Mouse (Mus musculus) intestine, embryonic 15.5 days (tissue): Measurements from ENCODE around the gene Zfyve28. TPM values are rescaled to one million over a fixed set of nuclear protein-coding genes. Genes with fewer than 3 reads are reported as not detected.

Experiments
- ATAC-seq: fragments of 200-750 bp; cut with Nextera tagmentation; 2 replicates; pipeline ENCODE4 v1.8.0; 2017; ENCODE audit warnings: moderate TSS enrichment, moderate library complexity
- H3K27ac ChIP-seq: fragments of 300-500 bp; sonication (generic); 2 replicates; pipeline ENCODE4 v1.5.1; 2015; ENCODE audit warnings: mild to moderate bottlenecking, inconsistent platforms
- H3K27me3 ChIP-seq: fragments of 300-500 bp; sonication (generic); replicated peaks from 2 replicates; pipeline ENCODE4 v1.6.1; 2015; ENCODE audit warnings: inconsistent platforms
- H3K36me3 ChIP-seq: fragments of 300-500 bp; sonication (generic); 2 replicates; pipeline ENCODE4 v1.6.1; 2015; ENCODE audit warnings: inconsistent platforms
- H3K4me1 ChIP-seq: fragments of 300-500 bp; sonication (generic); replicated peaks from 2 replicates; pipeline ENCODE4 v1.6.1; 2015; ENCODE audit warnings: inconsistent platforms
- H3K4me2 ChIP-seq: fragments of 300-500 bp; sonication (generic); replicated peaks from 2 replicates; pipeline ENCODE4 v1.6.1; 2015; ENCODE audit warnings: mild to moderate bottlenecking, inconsistent platforms
- H3K4me3 ChIP-seq: fragments of 300-500 bp; sonication (generic); replicated peaks from 2 replicates; pipeline ENCODE4 v1.5.1; 2015; ENCODE audit warnings: inconsistent platforms
- H3K9ac ChIP-seq: fragments of 300-500 bp; sonication (generic); 2 replicates; pipeline ENCODE4 v1.6.1; 2015; ENCODE audit warnings: inconsistent platforms
- H3K9me3 ChIP-seq: fragments of 300-500 bp; sonication (generic); 2 replicates; pipeline ENCODE4 v1.6.1; 2016; ENCODE audit warnings: inconsistent platforms
- WGBS: fragments of 180-500 bp; shearing (Covaris S2); methylation state at CpG from one replicate; pipeline ENCODE4 v1.1.7; 2015; 5-methylcytosine and 5-hydroxymethylcytosine counted together
- polyA plus RNA-seq: library from polyadenylated mRNA; unstranded; fragments of >200 nt; fragmentation: Nextera tagmentation; extraction: Ambion mirVana; gene quantifications from 2 replicates; pipeline ENCODE4 v1.2.1, GENCODE M21; 2015

Zfyve28 gene
- polyA plus RNA-seq, 1 experiment from 2014 or later = 0.65 TPM

DNA sequence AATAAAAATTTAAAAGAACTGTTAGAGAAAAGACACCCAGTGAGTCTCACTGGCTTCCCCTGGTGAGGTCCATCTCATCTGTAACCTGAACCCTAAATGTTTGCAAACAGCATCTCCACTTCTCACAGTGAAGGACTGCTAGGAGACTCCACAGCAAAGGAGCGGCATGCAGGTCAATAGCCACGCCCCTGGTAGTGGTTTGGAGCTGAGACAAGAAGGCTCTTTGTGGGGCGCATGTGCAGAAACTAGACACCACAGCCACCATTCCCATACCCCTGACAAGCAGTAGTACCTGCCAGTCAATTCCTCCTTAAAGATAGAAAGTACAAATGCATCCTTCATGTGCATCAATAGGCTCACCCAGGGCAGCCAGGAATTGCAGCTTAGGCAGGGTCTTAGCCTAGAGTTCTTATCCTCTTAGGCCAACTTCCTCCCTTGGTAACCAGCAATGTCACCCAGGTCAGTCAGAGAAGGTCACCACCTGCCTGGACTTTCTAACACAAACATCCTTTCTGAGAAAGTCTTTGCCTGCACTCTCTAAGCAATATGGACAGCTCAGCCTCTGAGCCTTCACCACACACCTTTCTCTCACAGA, 4.0 kb downstream of the Zfyve28 start:
- Histone ChIP-seq H3K27me3 (peaks cover 39% of the 10 kb centered on the region), H3K4me3 (no peak overlapping the region), H3K9me3 (no peaks in the 10 kb centered on the region), H3K36me3 (no peaks in the 10 kb centered on the region), H3K27ac (no peak overlapping the region), H3K4me2 (no peak overlapping the region), H3K4me1 (peaks cover 22% of the 10 kb centered on the region), H3K9ac (no peak overlapping the region)
- no peak for ATAC-seq
- WGBS = 51% methylated on average over 3 of the region's 3 CpGs

DNA sequence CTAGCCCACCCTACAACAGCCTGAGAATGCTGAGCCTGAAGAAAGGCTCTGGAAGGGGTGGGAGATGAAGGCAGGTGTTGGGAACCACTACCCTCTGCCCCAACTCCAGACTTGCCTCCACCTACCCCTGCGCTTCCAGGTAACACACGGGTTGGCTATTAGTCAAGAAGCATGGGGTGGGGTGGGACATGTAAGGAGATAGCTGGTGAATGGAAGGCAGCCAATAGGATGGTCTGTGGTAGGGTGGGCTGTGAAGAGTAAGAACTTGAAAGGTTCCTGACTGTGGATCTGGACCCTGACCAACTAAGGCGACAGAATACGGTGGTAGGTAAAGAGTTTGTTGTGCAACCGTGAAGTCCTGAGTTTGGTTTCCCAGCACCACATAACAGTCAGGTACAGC, 4.9 kb downstream of the Zfyve28 start:
- no peaks in the 10 kb centered on the region for H3K36me3 ChIP-seq
- H3K27ac ChIP-seq = no peak overlapping the region
- H3K9ac ChIP-seq = no peak overlapping the region
- H3K4me1 ChIP-seq = peaks cover 18% of the 10 kb centered on the region
- ATAC-seq = no peak
- H3K4me3 ChIP-seq = no peak overlapping the region
- no peaks in the 10 kb centered on the region for H3K9me3 ChIP-seq
- WGBS = 82% methylated on average over 5 of the region's 5 CpGs
- H3K27me3 ChIP-seq = peaks cover 31% of the 10 kb centered on the region
- no peak overlapping the region for H3K4me2 ChIP-seq

DNA sequence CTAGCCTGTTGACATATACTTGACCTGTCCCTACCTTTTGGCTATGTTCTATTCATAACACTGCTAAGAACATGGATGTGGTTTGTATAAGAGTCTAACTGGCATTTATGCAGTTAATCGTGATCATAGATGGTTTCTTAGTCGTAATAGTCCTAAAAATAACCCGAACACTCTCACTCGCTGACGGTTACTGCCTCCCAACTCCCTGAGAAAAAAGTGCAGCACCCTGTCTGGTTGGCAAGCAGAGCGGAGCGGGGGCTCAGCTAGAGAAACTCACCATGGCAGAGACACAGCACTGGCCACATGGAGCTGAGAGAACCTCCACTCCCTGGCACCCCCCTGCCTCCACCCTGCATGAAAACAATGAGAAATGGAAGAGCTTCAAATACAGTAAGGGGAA, 7.3 kb downstream of the Zfyve28 start:
- ATAC-seq = no peak
- no peaks in the 10 kb centered on the region for H3K36me3 ChIP-seq
- no peaks in the 10 kb centered on the region for H3K9me3 ChIP-seq
- WGBS = 59% methylated on average over 7 of the region's 7 CpGs
- peaks cover 8% of the 10 kb centered on the region; the same call in 1 of the 2 replicates for H3K27me3 ChIP-seq
- H3K4me3 ChIP-seq = no peak overlapping the region
- no peaks in the 10 kb centered on the region for H3K4me1 ChIP-seq
- H3K4me2 ChIP-seq = no peak overlapping the region
- no peak overlapping the region for H3K9ac ChIP-seq
- no peak overlapping the region for H3K27ac ChIP-seq

DNA sequence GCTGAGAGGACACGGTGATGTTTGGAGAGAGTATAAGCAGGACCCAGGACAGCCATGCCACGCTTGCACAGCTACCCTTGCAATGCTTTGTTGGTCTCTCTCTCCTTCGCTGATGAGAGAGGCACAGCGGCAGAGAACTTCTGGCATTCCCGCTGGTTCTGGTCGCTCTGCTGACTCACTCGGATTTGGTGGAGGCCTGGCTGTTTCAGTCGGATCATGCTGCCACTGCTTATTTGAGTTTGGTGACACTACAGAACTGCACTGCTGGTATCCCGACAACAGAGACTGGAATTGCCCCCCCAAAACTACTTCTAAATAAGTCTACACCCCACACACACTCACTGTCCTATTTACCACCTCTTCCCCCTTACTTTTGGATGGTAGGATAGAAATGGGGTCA, 9.0 kb downstream of the Zfyve28 start:
- Histone ChIP-seq H3K9me3 (no peaks in the 10 kb centered on the region), H3K27me3 (no peaks in the 10 kb centered on the region; the same call in 1 of the 2 replicates), H3K4me1 (no peaks in the 10 kb centered on the region), H3K9ac (no peak overlapping the region), H3K4me2 (no peak overlapping the region), H3K4me3 (no peak overlapping the region), H3K36me3 (no peaks in the 10 kb centered on the region), H3K27ac (no peak overlapping the region)
- WGBS = 86% methylated on average over 9 of the region's 9 CpGs
- no peak for ATAC-seq

- no peak for ATAC-seq
- no peak overlapping the region for H3K27ac ChIP-seq
- no peaks in the 10 kb centered on the region for H3K36me3 ChIP-seq
- no peaks in the 10 kb centered on the region for H3K9me3 ChIP-seq
- H3K9ac ChIP-seq = no peak overlapping the region
- WGBS = 63% methylated on average over 4 of the region's 4 CpGs
- no peak overlapping the region for H3K4me3 ChIP-seq
- no peaks in the 10 kb centered on the region for H3K4me1 ChIP-seq
- no peaks in the 10 kb centered on the region for H3K27me3 ChIP-seq
- no peak overlapping the region for H3K4me2 ChIP-seq
Observed at GRCm38 (mm10) chr5:34278058-34278457, 10.2 kb downstream of the Zfyve28 start.

DNA sequence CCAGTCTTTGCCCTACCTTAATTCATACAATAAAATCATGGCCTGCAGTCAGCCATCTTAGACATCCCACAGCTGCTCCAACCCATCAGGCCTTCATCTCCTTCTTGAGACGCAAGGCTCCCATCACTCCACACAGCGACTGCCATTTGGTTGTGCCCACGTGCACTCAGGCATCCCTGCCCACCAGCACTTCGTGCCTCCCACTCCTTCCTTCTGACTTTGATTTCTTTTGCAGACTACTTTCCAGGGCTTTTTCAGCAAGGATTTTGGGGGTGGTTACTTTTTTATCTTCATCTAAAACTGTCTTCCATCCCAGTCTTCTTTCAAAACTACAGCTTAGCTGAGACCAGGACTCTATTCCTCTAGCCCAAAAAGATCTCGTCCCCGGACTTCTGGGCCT, 11.5 kb downstream of the Zfyve28 start:
- Histone ChIP-seq H3K27me3 (no peaks in the 10 kb centered on the region), H3K4me2 (no peak overlapping the region), H3K4me3 (no peak overlapping the region), H3K9me3 (no peaks in the 10 kb centered on the region), H3K9ac (no peak overlapping the region), H3K36me3 (no peaks in the 10 kb centered on the region), H3K27ac (no peak overlapping the region), H3K4me1 (no peaks in the 10 kb centered on the region)
- no peak for ATAC-seq
- 66% methylated on average over 6 of the region's 6 CpGs for WGBS

DNA sequence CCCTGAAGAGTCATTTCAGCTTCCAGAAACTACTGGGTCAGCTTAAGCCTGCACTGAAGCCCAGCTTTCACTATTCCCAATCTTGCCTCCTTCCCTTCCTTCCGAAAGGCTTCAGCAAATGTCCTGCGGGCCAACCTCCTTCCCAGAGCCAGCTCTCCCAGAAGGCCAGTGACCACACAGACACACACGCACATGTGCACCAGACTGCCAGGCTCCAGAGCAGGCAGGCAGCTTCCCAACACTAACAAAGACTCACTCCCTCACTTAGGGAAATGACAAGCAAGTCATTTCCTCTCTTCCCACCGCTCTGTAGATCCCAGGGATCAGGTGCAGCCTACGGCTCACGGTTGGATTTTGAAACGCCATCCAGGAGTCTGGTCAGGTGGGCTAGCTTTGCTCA, 12.1 kb downstream of the Zfyve28 start:
- Histone ChIP-seq H3K9ac (no peak overlapping the region), H3K36me3 (no peaks in the 10 kb centered on the region), H3K27ac (no peak overlapping the region), H3K4me3 (no peak overlapping the region), H3K4me1 (no peaks in the 10 kb centered on the region), H3K9me3 (no peaks in the 10 kb centered on the region), H3K27me3 (no peaks in the 10 kb centered on the region), H3K4me2 (no peak overlapping the region)
- 72% methylated on average over 7 of the region's 7 CpGs for WGBS
- no peak for ATAC-seq

- no peaks in the 10 kb centered on the region for H3K4me1 ChIP-seq
- no peaks in the 10 kb centered on the region for H3K9me3 ChIP-seq
- 82% methylated on average over 10 of the region's 10 CpGs for WGBS
- H3K27me3 ChIP-seq = no peaks in the 10 kb centered on the region
- H3K4me3 ChIP-seq = no peak overlapping the region
- H3K4me2 ChIP-seq = no peak overlapping the region
- no peak overlapping the region for H3K9ac ChIP-seq
- no peak overlapping the region for H3K27ac ChIP-seq
- no peaks in the 10 kb centered on the region for H3K36me3 ChIP-seq
- ATAC-seq = no peak
Observed at GRCm38 (mm10) chr5:34274676-34275293, 13.5 kb downstream of the Zfyve28 start.

GRCm38 (mm10) chr5:34274268-34274667, 14.0 kb downstream of the Zfyve28 start:
- Histone ChIP-seq H3K27me3 (no peaks in the 10 kb centered on the region), H3K4me2 (no peak overlapping the region), H3K4me1 (no peaks in the 10 kb centered on the region), H3K27ac (no peak overlapping the region), H3K4me3 (no peak overlapping the region), H3K9me3 (no peaks in the 10 kb centered on the region), H3K9ac (no peak overlapping the region), H3K36me3 (no peaks in the 10 kb centered on the region)
- 90% methylated on average over 3 of the region's 3 CpGs for WGBS
- no peak for ATAC-seq

DNA sequence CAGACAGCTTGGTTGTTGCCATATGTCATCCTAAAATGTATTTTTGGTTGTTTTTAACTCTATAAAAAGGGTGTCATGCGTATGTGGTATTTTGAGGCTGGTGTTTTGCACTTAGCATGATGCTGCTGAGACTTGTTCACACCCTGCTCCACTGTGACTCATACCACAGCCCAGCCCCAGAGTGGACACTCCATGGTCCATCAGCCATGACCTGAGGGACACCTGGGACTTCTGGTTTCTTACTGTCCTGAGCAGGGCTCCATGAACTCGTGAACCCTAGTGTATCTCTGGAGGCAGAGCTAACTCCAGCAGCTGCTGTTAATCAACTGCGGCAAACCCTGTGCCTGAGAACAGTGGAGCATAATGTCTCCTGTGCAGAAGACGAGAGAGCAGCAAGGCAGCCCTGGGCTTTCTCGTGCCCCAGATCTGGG, 15.0 kb downstream of the Zfyve28 start:
- Histone ChIP-seq H3K4me2 (no peak overlapping the region), H3K27ac (no peak overlapping the region), H3K27me3 (no peaks in the 10 kb centered on the region), H3K9ac (no peak overlapping the region), H3K36me3 (no peaks in the 10 kb centered on the region), H3K4me3 (no peak overlapping the region), H3K9me3 (no peaks in the 10 kb centered on the region), H3K4me1 (no peaks in the 10 kb centered on the region)
- ATAC-seq = no peak
- WGBS = 66% methylated on average over 5 of the region's 5 CpGs

DNA sequence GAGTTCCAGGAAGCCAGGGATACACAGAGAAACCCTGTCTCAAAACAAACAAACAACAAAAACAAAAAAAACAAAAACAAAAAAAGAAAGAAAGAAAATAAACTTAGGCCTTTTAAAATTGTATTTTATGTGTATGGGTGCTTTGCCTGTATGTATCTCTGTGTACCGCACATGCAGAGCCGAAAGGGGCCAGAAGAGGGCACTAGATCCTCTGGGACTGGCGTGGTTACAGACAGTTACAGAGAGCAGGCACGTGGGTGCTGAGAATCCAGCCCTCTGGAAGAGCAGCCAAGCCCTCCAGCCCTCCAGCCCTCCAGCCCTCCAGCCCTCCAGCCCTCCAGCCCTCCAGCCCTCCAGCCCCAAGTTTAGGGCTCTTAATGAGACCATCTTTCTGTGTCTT, 16.5 kb downstream of the Zfyve28 start:
- H3K4me1 ChIP-seq = no peaks in the 10 kb centered on the region

GRCm38 (mm10) chr5:34269921-34270465, 18.3 kb downstream of the Zfyve28 start:
- Histone ChIP-seq H3K36me3 (no peaks in the 10 kb centered on the region), H3K4me2 (no peak overlapping the region), H3K4me1 (no peaks in the 10 kb centered on the region), H3K27ac (no peak overlapping the region), H3K9me3 (no peaks in the 10 kb centered on the region), H3K27me3 (no peaks in the 10 kb centered on the region), H3K4me3 (no peak overlapping the region), H3K9ac (no peak overlapping the region)
- 56% methylated on average over 12 of the region's 12 CpGs for WGBS
- ATAC-seq = no peak

More for the DNA sequence above, 16.5 kb downstream of the Zfyve28 start:
- no peak overlapping the region for H3K4me2 ChIP-seq
- WGBS = 30% methylated on average over 4 of the region's 4 CpGs
- ATAC-seq = no peak
- no peak overlapping the region for H3K9ac ChIP-seq
- H3K27ac ChIP-seq = no peak overlapping the region
- H3K4me3 ChIP-seq = no peak overlapping the region
- no peaks in the 10 kb centered on the region for H3K27me3 ChIP-seq
- H3K36me3 ChIP-seq = no peaks in the 10 kb centered on the region
- no peaks in the 10 kb centered on the region for H3K9me3 ChIP-seq
